Mouse (Mus musculus) heart, embryonic 14.5 days (tissue): ENCODE measurements around the gene Mapkapk3. TPM values are rescaled to one million over a fixed set of nuclear protein-coding genes. Genes with fewer than 3 reads are reported as not detected.

Source experiments
- ATAC-seq: fragments of 200-750 bp; cut with Nextera tagmentation; 2 replicates; pipeline ENCODE4 v1.8.0; 2017; ENCODE audit warnings: low read depth, moderate TSS enrichment; ENCODE audit not compliant: insufficient number of reproducible peaks, insufficient read depth, low FRiP score
- H3K27ac ChIP-seq, 2 experiments: fragments of 200-500 bp in 1 of 2; fragments of 300-500 bp in 1 of 2; sonication (generic) in 1 of 2; replicated peaks in 1 of 2; 2 replicates each; pipeline ENCODE4 v1.5.1; 2012 to 2014; ENCODE audit warnings: low read depth in 2 of 2, low read length in 2 of 2, control low read depth in 1 of 2, mild to moderate bottlenecking in 1 of 2, mixed read lengths in 1 of 2; ENCODE audit not compliant: control insufficient read depth in 1 of 2, insufficient read depth in 1 of 2
- H3K27me3 ChIP-seq: fragments of 300-500 bp; sonication (generic); 2 replicates; pipeline ENCODE4 v1.6.1; 2014; ENCODE audit warnings: mild to moderate bottlenecking, low read length, control low read depth; ENCODE audit not compliant: control insufficient read depth, insufficient read depth
- H3K36me3 ChIP-seq: fragments of 300-500 bp; sonication (generic); 2 replicates; pipeline ENCODE4 v1.6.1; 2014; ENCODE audit warnings: mild to moderate bottlenecking, control low read depth, low read length, mixed read lengths; ENCODE audit not compliant: control insufficient read depth, insufficient read depth
- H3K4me1 ChIP-seq, 2 experiments: fragments of 200-500 bp in 1 of 2; fragments of 300-500 bp in 1 of 2; sonication (generic) in 1 of 2; 2 replicates each; pipeline ENCODE4 v1.6.1; 2012 to 2014; ENCODE audit warnings: low read length in 2 of 2, control low read depth in 1 of 2, mixed read lengths in 1 of 2; ENCODE audit not compliant: control insufficient read depth in 2 of 2, insufficient read depth in 2 of 2
- H3K4me2 ChIP-seq: fragments of 300-500 bp; sonication (generic); 2 replicates; pipeline ENCODE4 v1.6.1; 2014; ENCODE audit warnings: mild to moderate bottlenecking, low read length
- H3K4me3 ChIP-seq, 2 experiments: fragments of 200-500 bp in 1 of 2; fragments of 300-500 bp in 1 of 2; sonication (generic) in 1 of 2; 2 replicates each; pipeline ENCODE4 v1.5.1; 2012 to 2014; ENCODE audit warnings: low read length in 2 of 2, mild to moderate bottlenecking in 2 of 2, control low read depth in 1 of 2, low read depth in 1 of 2, moderate library complexity in 1 of 2; ENCODE audit not compliant: control insufficient read depth in 1 of 2, insufficient read depth in 1 of 2
- H3K9ac ChIP-seq: fragments of 300-500 bp; sonication (generic); 2 replicates; pipeline ENCODE4 v1.6.1; 2014; ENCODE audit warnings: mild to moderate bottlenecking, low read length
- H3K9me3 ChIP-seq: fragments of 300-500 bp; sonication (generic); 2 replicates; pipeline ENCODE4 v1.6.1; 2016; ENCODE audit warnings: low read length, control low read depth; ENCODE audit not compliant: control insufficient read depth
- WGBS: fragments of 180-500 bp; shearing (Covaris S2); extraction: QIAGEN DNeasy Blood & Tissue Kit; methylation state at CpG from one replicate; pipeline ENCODE4 v1.1.7; 2014; 5-methylcytosine and 5-hydroxymethylcytosine counted together
- polyA plus RNA-seq: library from polyadenylated mRNA; unstranded; fragments of >200 nt; fragmentation: Nextera tagmentation; extraction: Ambion mirVana; gene quantifications from 2 replicates; pipeline ENCODE4 v1.2.1, GENCODE M21; 2014

Gene Mapkapk3
- polyA plus RNA-seq, 1 experiment from 2014 or later, result 6.5 TPM

- H3K4me2 ChIP-seq, result peak overlapping the region; percentile 59
- H3K9ac ChIP-seq, result peak overlapping the region; percentile 82
- ATAC-seq, result peak; percentile 90
- 1% methylated on average over 31 of the region's 31 CpGs for WGBS
- H3K27ac ChIP-seq, result peak overlapping the region; percentile 79 to 87
- H3K9me3 ChIP-seq, result no peaks in the 10 kb centered on the region
- H3K4me3 ChIP-seq, result peak overlapping the region; percentile 69 to 74
- H3K36me3 ChIP-seq, result peaks cover 19% of the 10 kb centered on the region
- H3K27me3 ChIP-seq, result no peaks in the 10 kb centered on the region
- H3K4me1 ChIP-seq, result peaks cover 18 to 40% of the 10 kb centered on the region in 2 experiments
These were observed 6.9 kb upstream of the Mapkapk3 start for GRCm38 (mm10) chr9:107296501-107296965.

DNA sequence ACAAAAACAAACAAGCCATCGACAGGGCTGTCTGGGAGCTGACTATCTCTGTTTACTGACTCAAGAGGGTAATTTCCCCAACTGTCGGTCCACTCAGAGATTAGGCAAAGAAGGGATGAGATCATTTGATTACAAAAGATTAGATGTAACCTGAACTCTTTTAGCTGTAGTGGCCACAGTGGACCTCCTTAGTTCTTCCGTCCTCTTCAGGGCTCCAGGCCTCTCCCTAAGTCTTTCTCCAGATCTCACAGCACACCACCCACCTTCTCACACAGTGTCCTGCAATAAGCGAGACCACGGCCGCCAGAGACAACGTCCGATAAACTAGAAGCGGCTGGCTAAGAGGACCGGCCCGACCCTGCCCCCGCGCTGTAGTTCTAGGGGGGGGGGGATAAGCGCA is 6.4 kb upstream of the Mapkapk3 start:
- Histone ChIP-seq H3K9ac (peak overlapping the region; percentile 82), H3K4me1 (peaks cover 18 to 36% of the 10 kb centered on the region in 2 experiments), H3K36me3 (peaks cover 14% of the 10 kb centered on the region), H3K27me3 (no peaks in the 10 kb centered on the region), H3K4me2 (peak overlapping the region; percentile 59), H3K27ac (peak overlapping the region; percentile 4 to 87; a peak in 3 of 4 replicates), H3K9me3 (no peaks in the 10 kb centered on the region), H3K4me3 (peak overlapping the region; percentile 69 to 74)
- peak; percentile 13; the same call in 1 of the 2 replicates for ATAC-seq
- 2% methylated on average over 14 of the region's 14 CpGs for WGBS

- Histone ChIP-seq H3K27ac (peak within 1 kb of the TSS; percentile 79 to 87), H3K4me3 (peak within 1 kb of the TSS; percentile 69 to 74), H3K4me1 (peaks cover 18 to 36% of the 10 kb centered on the region in 2 experiments), H3K27me3 (no peaks in the 10 kb centered on the region), H3K9me3 (no peaks in the 10 kb centered on the region), H3K9ac (peak within 1 kb of the TSS; percentile 82), H3K4me2 (peak within 1 kb of the TSS; percentile 59), H3K36me3 (peaks cover 12% of the 10 kb centered on the region)
- ATAC-seq, result no peak
These were observed 6.2 kb upstream of the Mapkapk3 start, which contains the start of gene Cish for GRCm38 (mm10) chr9:107296016-107296040. TSS of gene Cish (plus strand) at chr9:107296026.

DNA sequence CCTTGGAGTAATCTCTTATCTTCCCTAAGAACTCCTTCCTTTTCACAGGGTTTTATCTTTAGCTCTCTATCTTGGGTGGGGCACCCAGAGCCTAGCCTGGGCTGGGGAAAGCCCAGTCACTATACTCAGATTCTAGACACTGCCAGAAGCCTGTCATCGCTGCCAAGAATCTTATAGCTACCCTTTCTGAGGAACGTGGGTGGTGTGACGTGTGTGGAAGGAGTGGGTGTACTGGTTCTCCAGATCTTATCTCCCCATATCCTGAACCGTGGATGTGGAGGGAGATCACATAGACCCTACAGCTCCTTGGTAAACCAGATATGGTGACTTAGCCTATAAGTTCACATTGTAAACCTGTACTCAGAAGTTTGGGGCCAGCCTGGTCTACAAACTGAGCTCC is 5.9 kb upstream of the Mapkapk3 start:
- ATAC-seq, result no peak
- Histone ChIP-seq H3K4me3 (0 out of 4 replicates have a peak overlapping the region, but pooled peaks of 1 of the 2 experiments have one; percentile 69), H3K4me2 (peak overlapping the region; percentile 59), H3K27me3 (no peaks in the 10 kb centered on the region), H3K27ac (0 out of 4 replicates have a peak overlapping the region, but pooled peaks of 1 of the 2 experiments have one; percentile 87), H3K4me1 (peaks cover 19 to 36% of the 10 kb centered on the region in 2 experiments), H3K36me3 (peaks cover 10% of the 10 kb centered on the region), H3K9me3 (no peaks in the 10 kb centered on the region), H3K9ac (peak overlapping the region; percentile 82; the same call in 1 of the 2 replicates)
- 31% methylated on average over 4 of the region's 4 CpGs for WGBS

DNA sequence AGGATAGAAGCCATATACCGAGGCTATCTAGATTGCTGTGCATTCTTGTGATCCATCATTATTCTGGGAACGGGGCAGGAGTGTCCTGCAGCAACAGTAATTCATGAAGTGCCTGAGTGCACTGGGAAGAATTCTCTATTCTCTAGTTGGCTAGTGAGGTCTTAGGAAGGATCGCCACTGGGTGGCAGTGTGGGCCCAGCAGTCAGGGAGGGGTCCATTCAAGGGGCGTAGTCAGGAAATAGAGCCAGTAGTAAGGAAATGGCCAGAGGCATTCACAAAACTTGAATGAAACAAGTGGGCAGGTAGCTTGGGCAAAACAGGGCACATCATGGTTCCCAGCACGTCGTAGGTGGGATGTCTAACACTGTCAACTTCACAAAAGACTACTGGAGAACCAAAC is 4.6 kb upstream of the Mapkapk3 start:
- Histone ChIP-seq H3K4me1 (peaks cover 27 to 34% of the 10 kb centered on the region in 2 experiments), H3K4me2 (no peak overlapping the region), H3K27ac (no peak overlapping the region), H3K27me3 (no peaks in the 10 kb centered on the region), H3K9ac (no peak overlapping the region; the same call in 1 of the 2 replicates), H3K9me3 (no peaks in the 10 kb centered on the region), H3K36me3 (no peaks in the 10 kb centered on the region), H3K4me3 (no peak overlapping the region)
- no peak for ATAC-seq
- WGBS, result 0% methylated on average over 6 of the region's 6 CpGs

- 30% methylated on average over 10 of the region's 10 CpGs for WGBS
- no peak overlapping the region for H3K27ac ChIP-seq
- no peak for ATAC-seq
- peaks cover 13 to 19% of the 10 kb centered on the region in 2 experiments for H3K4me1 ChIP-seq
- no peak overlapping the region for H3K4me3 ChIP-seq
- no peak overlapping the region for H3K9ac ChIP-seq
- H3K27me3 ChIP-seq, result no peaks in the 10 kb centered on the region
- no peaks in the 10 kb centered on the region for H3K9me3 ChIP-seq
- no peaks in the 10 kb centered on the region for H3K36me3 ChIP-seq
- no peak overlapping the region for H3K4me2 ChIP-seq
These were observed 1.2 kb upstream of the Mapkapk3 start for GRCm38 (mm10) chr9:107290897-107291296.

GRCm38 (mm10) chr9:107288711-107289110 is 966 bp downstream of the Mapkapk3 start:
- Histone ChIP-seq H3K4me2 (peak overlapping the region; percentile 90), H3K36me3 (no peaks in the 10 kb centered on the region), H3K4me1 (peaks cover 4 to 17% of the 10 kb centered on the region in 2 experiments; a peak in 3 of 4 replicates), H3K4me3 (peak overlapping the region; percentile 55 to 56), H3K9me3 (no peaks in the 10 kb centered on the region), H3K27me3 (no peaks in the 10 kb centered on the region), H3K27ac (peak overlapping the region in 1 of 2 experiments; percentile 35; a peak in 1 of 4 replicates), H3K9ac (peak overlapping the region; percentile 73)
- 32% methylated on average over 8 of the region's 8 CpGs for WGBS
- ATAC-seq, result no peak

DNA sequence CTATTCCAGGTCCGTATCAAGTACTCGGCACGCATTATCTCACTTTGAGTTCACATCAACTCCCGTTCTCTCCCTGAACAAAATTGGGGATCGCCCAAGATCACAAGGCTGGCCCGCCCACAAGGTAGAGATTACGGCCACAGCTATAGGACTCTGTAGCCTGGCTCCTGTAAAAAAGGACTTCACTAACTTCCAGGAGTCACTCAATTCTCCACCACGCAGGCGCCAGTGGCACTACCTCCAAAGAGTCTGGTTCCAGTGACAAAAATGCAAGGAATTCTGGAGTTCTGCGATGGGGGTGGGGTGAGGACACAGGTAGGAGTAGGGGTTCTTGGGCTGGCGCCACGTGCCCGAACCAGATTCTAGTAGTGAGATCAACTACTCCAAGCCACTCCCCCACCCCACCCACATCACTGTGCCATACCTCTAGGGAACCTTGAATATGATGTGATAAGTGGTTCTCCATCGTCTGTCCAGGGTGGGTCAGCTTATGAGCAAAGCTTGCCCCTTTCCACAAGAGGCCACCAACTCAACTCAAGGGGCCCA is 1.5 kb downstream of the Mapkapk3 start:
- Histone ChIP-seq H3K4me3 (no peak overlapping the region), H3K4me1 (peaks cover 4 to 17% of the 10 kb centered on the region in 2 experiments; a peak in 3 of 4 replicates), H3K4me2 (peak overlapping the region; percentile 90; the same call in 1 of the 2 replicates), H3K27me3 (no peaks in the 10 kb centered on the region), H3K9ac (no peak overlapping the region), H3K9me3 (no peaks in the 10 kb centered on the region), H3K36me3 (no peaks in the 10 kb centered on the region), H3K27ac (no peak overlapping the region)
- 73% methylated on average over 14 of the region's 14 CpGs for WGBS
- no peak for ATAC-seq
